Mouse (Mus musculus) heart, adult 18-20 months (tissue): Measurements from ENCODE around the gene Lrrc74b. TPM values are rescaled to one million over a fixed set of nuclear protein-coding genes. Genes with fewer than 3 reads are reported as not detected.
"Not testable (repeated sequence)": the region's sequence is repeated elsewhere in the genome, so short reads cannot be mapped to it uniquely, and the experiment has no call there.

Source experiments
- DNase-seq, 2 experiments: peaks; one replicate each; pipeline ENCODE4 v3.0.0; 2021 to 2022; ENCODE audit warnings: mixed read lengths in 1 of 2
- total RNA-seq, 2 experiments: library from RNA; stranded (reverse); gene quantifications; 2 replicates each; pipeline ENCODE4 v1.2.3; 2021

The Lrrc74b gene
- total RNA-seq, 2 experiments from 2014 or later: not detected

DNA sequence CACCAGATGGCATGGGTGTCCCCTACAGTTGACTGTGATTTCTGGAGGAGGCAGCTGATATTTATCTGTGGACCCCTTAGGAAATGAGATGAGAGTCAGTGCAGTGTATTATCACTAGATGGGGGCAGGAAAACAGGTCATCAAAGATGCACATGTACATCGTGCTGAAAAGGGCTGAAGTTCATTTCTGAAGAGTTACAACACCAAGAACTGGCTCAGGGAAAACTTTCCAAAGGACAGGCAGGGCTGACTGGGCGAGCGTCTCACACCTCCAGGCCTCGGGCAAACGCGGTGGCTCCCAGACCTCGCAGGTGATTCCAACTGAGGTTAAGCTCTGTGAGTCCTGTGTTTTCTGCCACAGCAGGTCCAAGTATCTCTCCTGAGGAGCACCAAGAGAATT, 8.2 kb downstream of the Lrrc74b start:
- no peak for DNase-seq

DNA sequence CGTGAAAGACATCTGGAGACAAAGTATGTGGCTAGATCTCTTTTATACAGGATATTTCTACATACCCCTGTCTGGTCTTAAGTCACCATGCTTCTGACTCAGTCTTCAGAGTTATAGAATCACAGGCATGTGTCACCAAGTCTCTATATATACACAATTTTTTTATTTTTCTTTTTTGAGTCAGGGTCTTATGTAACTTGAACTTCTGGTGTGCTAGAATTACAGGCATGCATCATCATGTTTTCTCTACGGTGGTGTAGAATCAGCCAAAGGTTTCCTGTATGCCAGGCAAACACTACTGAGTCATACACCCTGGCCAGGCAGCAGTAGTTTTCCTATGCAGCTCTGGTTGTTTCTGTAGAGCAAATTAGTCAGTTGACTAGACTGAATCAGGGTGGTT, 18.4 kb downstream of the Lrrc74b start:
- no peak for DNase-seq

DNA sequence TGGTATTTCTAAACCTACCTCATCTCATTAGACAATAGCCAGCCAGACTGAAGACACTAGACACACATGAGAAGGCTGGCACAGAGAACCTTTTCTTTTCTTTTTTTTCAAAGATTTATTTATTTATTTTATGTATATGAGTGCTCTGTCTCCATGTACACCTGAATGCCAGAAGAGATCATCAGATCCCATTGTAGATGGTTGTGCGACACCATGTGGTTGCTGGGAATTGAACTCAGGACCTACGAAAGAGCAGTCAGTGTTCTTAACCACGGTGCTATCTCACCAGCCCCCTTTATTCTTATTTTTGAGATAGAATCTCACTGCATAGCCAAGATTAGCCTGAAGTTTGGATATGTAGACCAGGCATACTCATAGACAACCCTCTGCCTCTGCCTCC, 24.5 kb downstream of the Lrrc74b start:
- DNase-seq: no peak

DNA sequence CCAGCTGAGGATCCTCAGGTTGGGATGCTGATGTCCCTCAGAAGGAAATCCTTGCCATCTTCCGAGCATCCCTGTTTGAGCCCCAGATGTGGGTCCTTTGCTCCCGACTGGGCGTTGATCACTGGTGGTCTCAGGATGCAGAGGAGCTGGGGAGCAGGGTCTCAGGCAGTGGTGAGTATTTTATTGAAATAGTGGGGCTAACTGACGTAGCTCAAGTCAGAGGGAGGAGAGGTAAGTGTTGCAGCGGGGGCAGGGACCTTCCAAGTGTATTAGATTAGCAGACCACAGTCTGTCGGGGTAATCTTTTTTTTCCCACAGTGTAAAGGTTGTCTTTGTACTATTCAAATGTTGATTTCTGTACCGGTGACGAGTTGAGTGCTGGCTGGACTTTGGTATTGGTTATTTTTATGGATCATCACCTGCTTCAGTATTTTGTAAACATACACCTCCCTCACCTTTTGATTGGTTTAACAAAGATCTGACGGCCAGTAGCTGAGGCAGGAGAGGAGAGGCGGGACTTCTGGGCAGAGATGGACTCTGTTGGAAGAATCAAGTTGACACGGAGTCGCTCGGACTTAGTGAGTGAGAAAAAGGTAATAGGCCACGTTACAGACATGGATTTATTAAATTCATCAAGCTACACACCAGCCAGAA, 28.2 kb downstream of the Lrrc74b start:
- no peak for DNase-seq

DNA sequence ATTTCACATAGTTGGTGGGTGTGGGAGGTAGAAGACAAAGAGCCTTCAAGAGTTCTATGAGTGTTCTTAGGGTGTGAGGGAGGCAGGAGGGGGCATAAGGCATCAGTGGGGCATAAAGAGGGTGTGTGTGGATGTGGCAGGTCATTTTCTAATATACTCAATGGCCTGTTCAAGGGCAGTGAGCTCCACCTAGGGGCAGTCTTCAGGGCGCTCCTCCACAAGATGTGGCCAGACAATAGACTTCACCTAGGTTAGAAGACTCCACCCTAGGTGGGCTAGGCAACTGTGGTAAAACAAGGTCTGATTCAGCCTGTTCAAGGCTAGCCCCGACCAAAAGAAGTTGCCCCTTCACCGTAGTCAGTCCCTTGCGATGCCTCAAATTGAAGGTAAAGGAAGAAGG, 28.8 kb downstream of the Lrrc74b start:
- no peak for DNase-seq

DNA sequence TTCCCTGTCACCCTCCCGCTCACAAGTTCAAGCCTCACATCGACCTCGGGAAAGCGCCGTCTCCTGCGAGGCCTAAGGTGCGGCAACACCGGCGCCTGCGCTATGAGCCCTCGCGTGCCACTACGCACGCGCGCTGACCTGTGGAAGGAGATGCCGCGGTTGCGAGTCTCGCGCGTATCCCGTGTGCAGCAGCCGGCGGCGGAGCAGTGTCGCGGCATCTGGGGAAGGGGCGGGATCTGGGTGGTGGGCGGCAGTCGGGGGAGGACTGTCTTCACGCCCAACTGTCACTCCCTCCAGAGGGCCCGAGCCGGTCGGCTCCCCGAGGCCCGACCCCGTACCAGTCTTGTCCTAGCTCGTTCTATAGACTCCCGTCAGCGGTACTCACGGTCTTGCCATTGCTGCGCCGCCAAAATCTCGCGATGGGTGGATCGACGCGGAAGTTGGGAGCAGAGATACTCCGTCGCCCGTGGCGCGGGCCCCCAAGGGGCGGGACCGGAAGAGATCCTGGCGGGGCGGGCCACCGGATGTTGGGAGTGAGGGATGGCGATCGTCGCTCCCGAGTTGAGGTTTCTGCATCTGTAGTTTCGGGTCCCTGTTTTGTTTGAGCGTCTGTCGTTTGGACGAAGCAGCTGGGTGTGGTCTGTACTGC, 30.3 kb downstream of the Lrrc74b start, which contains the start of gene Thap7:
Thap7 (minus strand) TSS at position 497 of the 649 bp plus-strand sequence.
- DNase-seq: peak; percentile 97 to 98

DNA sequence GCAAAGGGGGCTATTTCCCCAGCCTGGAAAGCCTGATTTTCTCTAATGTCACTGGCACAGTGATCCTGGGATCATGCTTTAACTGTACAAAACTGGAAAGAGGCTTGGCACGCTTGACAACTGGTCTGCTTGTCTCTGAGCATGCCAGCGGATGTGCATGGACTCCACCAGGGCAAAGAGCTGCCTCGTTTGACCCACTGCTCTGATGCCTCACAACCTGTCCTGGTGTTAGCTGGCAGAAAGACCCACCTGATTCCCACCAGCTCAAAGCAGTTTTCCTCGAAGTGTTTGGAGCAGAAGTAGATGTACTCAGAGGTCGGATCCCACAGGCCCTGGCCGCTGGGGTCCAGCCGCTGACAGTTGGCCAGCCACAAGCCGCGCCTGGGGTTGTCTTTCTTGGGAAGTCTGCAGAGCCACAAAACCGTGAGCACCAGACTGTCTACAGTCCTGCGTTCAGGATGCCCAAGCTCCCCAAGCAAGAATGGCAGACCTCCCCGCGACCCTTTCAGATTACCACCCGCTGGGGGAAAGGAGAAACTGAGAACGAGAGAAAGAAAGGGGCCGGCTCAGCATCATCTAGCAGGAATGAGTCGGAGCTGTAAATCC, 31.0 kb downstream of the Lrrc74b start:
- no peak for DNase-seq

DNA sequence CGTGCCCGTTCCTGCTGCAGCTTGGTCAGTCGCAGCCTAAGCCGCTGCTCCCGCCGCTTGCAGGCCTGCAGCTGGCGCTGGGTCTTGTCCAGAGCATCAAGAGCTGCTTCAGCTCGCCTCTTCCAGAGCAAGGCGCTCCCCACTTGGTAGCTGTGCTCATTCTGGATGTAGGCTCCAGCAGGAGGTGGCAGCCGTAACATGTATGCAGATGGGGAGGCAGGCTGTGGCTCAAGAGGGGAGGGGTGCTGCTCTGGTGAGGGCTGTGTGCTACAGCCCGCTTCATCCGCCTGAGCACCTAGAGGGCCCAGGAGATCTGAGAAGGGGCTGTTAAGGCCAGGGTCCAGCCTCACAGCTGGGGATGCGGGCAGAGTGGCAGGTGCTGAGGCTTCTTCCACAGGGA, 32.8 kb downstream of the Lrrc74b start:
- no peak for DNase-seq

DNA sequence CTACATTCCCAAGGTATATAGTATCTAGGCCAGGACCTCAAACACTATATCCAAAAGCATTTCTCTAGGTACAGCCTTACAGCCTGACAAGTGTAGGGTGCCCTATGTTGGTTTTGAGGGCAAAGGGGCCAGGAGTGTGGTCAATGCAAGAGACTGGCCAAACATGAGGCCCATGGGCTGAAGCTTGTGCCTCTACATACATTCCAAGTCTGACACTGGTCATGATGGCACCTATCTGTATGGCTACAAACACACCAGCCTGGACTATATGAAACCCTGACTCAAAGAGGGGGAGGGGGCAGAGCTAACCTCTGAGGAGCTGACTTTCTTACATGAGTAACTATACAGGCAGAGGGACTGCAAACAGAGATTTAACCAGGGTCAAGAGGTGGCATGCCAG, 33.4 kb downstream of the Lrrc74b start:
- DNase-seq: no peak

DNA sequence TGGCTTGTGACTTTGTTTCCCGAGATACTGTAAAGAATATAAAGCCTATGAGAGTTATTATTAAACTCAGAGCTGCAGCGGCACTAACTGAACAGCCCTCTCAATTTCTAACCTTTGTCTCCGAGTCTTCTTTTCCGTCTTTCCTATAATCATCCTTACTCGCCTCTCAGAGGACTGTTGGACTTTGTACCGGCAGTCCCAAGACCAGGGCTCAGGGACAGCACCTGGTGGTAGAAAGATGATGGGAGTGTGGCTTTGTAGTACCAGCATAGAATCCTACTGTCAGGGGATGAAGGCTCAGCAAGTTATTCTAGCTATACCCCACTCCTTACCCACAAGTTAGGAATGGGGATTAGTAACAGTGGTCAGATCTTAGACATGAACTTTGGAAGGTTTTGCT, 34.8 kb downstream of the Lrrc74b start:
- DNase-seq: no peak

DNA sequence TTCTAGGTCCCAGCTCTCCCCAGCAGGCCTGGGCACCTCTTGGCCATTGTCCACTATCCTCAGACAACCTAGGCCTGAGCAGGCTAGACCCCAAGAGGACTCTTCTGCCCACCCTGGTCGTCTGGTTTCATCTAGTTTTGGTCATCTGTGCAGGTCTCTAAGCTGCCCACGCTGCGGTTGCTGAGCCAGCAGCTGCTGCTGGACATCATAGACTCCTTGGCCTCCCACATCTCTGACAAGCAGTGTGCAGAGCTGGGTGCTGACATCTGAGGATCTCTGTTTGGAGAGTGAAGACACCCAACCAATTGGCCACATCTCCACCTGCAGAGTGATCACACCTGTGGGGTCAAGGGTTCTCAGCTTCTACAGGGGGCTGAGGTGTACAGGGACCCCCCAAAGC, 35.5 kb downstream of the Lrrc74b start:
- no peak for DNase-seq

DNA sequence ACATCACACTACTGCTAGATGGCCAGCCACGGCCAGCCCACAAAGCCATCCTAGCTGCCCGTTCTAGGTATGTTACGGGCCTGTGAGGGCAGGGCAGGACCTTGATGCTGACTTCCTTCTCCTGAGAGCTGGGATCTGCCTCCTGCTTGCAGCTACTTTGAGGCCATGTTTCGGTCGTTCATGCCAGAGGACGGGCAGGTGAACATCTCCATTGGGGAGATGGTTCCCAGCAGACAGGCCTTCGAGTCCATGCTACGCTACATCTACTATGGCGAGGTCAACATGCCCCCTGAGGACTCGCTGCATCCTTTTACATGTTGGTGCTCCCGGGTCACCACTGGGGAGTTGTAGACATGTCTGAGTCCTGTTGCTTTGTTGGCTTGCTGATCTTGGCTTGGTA, 36.9 kb downstream of the Lrrc74b start:
- no peak for DNase-seq

DNA sequence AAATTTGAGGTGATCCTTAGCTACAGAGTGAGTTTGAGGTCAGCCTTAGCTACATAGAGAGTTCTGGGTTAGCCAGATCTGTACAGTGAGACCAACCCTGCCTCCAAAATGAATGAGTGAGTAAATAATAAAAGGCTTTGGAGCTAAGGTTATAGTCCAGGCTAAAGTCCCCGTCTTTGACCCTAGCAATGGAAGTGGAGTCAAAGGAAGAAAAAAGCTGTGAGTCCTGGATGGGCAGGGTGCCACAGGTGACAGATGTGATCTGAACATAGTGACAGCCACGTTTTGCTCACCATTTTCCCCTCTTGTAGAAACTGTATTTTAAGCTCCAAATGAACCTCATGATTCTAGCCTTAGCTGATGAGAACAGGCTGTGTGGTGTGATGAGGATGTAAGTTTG, 42.1 kb downstream of the Lrrc74b start:
- no peak for DNase-seq

DNA sequence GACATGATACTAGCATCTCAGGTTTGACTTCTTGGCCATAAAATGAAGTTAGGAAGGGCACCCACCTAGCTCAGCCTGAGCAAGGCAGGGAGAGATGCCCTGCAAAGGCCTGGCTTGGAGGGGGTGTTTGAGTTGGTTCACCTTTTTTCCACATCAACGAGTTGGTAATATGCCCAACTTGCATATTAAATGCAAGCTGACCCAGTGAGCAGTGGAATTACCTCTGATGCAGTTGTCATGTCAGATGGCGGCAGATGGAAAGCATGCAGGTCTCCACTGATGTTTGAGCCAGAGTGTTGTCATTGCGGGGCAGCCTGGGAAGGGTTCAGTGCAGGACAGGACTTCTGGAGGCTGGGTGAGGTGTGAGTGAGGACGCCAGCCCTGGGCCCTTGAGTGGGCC, 49.6 kb downstream of the Lrrc74b start:
- DNase-seq: no peak

DNA sequence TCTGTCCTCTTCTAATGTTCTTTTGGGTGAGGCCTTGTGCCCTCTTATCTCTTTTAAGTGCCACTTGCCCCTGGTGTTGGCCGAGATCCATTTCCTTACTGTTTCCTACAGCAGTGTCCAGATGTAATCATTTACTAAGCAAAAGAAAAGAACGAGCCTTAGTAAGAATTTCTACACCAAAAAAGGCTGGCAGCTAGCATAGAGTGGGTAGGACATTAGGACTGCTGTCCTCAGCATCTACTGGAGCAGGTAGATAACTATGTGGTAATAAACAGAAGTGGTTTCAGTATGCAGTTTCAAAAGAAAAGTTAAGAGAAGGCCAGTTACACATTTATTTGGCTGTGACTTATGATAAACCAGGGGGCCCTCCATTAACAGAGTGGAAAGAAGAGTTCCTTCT, 50.4 kb downstream of the Lrrc74b start:
- no peak for DNase-seq

DNA sequence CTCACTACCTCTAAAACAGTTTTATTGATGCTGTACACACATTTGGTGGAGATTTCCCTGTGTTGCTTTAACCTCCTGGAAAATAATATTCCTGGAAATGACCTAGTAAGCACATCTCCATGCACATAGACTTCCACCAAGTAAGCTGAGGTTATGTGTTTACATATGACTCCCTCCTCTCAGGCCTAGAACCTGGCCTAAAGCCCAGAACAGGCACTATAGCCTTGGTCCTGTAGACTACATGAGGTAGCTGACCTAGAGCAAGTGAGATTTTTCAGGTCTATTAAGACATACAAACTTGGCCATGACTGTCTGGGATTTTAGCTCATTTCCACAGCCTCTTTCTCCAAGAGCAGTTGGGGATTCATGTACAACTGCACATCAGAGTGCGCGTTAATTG, 50.9 kb downstream of the Lrrc74b start:
- no peak for DNase-seq

DNA sequence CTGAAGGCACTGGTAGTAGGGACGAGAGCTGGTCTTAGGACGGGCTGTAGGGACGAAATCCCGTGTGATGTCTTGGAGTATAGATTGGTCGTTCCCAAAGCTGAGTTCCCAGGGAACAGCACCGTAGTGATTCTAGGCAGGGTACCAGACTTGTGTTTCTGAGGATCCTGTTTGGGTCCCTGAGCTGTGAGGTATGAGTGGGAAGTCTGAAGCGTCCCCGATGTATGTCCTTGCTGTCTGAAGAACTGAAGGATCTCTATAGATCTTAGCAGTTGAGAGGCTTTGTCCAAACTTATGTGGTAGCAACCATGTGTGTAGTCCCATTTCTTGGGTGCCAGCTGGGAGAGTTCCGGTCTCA, 51.8 kb downstream of the Lrrc74b start:
- DNase-seq: no peak

DNA sequence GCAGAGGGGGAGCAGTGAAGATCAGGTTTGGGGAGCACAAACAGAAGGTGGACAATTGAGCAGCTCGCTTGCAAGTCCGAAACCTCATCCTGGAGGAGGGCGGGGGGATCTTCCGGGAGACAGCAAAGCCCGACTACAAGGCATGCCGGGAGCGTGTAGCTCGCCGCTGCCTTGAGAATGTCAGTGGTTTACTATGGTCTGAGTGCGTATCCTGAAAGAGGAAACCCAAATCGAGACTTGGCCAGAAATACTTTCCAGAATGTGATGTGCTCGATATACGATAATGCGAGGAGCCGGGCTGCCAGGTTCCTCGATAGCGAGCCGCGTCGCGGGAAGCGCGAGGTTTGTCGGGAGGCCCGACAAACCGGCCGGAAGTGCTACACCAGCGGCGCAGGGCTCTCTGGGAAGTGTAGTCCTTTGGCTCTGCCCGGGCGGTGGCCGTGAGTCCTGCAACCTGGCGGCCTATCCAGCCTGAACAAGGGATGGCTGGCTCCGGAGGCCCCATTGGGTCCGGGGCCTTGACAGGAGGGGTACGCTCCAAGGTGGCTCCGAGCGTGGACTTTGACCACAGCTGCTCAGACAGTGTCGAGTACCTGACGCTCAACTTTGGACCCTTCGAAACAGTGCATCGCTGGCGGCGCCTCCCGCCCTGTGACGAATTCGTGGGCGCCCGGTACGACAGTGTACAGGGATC, 52.4 kb downstream of the Lrrc74b start, which contains the start of gene Lztr1:
Lztr1 (plus strand) TSS at position 143 of the 694 bp plus-strand sequence.
- peak; percentile 92 to 95 for DNase-seq

DNA sequence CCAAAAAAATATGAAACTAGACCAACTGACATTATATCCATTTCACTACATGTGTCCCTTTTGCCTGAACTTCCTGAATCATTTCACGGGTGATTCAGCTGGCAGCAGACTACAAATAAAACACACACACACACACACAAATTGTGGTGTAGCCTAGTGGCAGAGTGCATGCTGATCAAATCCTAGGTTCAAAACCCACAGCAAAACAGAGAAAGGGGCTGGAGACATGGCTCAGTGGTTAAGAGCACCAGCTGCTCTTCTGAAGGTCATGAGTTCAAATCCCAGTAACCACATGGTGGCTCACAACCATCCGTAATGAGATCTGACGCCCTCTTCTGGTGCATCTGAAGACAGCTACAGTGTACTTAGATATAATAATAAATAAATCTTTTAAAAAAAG, 53.0 kb downstream of the Lrrc74b start:
- DNase-seq: not testable (repeated sequence)

DNA sequence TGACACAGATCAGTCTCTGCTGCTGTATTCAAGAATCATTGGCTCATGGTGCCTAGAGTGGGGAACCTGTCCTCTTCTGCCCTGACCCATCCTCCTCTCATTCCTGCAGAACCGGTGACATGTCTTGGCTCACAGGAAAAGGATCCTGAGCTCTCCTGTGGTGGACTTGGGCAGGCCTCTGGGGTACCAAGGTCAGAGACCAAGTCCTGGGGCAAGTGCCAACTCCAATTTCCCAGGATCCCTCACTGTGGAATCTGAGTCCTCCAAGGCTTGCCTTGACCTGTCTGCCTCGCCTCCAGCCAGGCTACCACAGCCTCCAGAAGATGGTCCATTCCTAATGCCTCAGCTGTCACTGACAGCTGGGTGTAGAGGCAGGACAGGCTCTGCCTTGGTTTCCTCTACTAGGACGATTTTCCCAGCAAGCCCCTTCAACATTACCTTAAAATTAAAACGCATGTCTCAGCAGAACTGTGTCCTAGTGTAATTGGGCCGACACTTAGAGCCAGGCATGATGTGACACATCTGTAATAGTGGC, 54.0 kb downstream of the Lrrc74b start:
- no peak for DNase-seq

DNA sequence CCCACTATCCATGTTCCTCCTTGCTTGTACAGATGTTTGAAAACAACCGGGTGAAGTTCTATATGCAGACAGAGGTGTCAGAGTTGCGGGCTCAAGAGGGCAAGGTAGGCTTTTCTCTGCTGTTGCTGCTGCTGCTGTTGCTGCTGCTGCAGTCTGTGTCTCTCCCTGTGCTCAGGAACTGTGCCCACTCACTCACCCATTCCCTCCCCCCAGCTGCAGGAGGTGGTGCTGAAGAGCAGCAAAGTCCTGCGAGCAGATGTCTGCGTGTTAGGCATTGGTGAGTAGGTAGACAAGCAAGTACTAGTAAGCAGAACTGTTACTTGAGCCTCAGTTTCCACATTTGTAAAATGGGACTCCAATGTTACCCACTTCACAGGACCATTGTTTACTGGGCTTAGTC, 58.4 kb downstream of the Lrrc74b start:
- no peak for DNase-seq

DNA sequence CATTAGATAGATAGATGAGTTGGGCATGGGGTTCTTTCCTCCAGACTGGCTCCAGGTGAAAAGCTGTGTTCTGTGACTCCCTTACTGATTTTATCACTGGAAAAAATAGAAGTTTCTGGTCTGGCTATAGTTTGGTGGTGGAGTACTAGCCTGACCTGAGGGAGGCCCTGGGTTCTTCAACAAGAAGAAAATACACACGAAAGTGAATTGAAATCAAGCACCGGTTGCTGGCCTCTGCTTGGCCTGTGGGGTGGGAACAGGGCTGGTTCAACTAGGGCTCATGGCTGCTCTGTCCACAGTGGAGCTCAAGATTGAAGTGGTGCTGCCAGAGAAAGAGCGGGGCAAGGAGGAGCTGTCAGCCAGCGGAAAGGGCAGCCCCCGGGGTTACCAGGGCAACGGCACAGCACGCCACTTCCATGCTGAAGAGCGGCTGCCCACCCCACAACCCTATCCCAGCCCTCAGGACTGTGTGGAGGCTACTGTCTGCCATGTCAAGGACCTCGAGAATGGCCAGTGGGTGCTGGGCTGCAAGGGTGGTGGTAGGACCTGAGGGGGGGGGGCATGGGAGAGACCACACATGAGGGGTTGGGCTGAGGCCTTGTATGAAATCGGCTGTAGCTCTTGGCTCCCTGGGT, 61.7 kb downstream of the Lrrc74b start:
- no peak for DNase-seq
